Mouse (Mus musculus) G1E (cell line): ENCODE results near the gene Tmem175. TPM values are rescaled to one million over a fixed set of nuclear protein-coding genes. Genes with fewer than 3 reads are reported as not detected.

ENCODE experiments used
- ATAC-seq: 2 replicates; pipeline ENCODE4 v1.8.0; 2016; ENCODE audit warnings: mild to moderate bottlenecking; ENCODE audit not compliant: insufficient number of reproducible peaks, poor library complexity, low FRiP score, severe bottlenecking; ENCODE audit errors: extremely low read depth
- DNase-seq: peaks from one replicate; pipeline ENCODE4 v3.0.0; 2012; ENCODE audit warnings: low spot score
- H3K27me3 ChIP-seq: 2 replicates; pipeline ENCODE4 v1.6.1; 2012; ENCODE audit warnings: mild to moderate bottlenecking, low read length, inconsistent platforms; ENCODE audit not compliant: insufficient read depth
- H3K36me3 ChIP-seq: replicated peaks from 2 replicates; pipeline ENCODE3; 2012; ENCODE audit warnings: mild to moderate bottlenecking, inconsistent platforms
- H3K4me1 ChIP-seq: 2 replicates; pipeline ENCODE4 v1.6.1; 2012; ENCODE audit warnings: low read depth, low read length, inconsistent platforms, mixed read lengths; ENCODE audit not compliant: insufficient read depth
- H3K4me3 ChIP-seq: 2 replicates; pipeline ENCODE4 v1.5.1; 2012; ENCODE audit warnings: low read depth, mild to moderate bottlenecking, inconsistent platforms, low read length, moderate library complexity, mixed read lengths
- H3K9me3 ChIP-seq: replicated peaks from 2 replicates; pipeline ENCODE4 v1.6.1; 2012; ENCODE audit warnings: inconsistent platforms
- CTCF ChIP-seq: IDR thresholded peaks from 2 replicates; pipeline ENCODE4 v1.5.1; 2012; ENCODE audit warnings: low read depth, low read length, inconsistent platforms, mixed read lengths
- GATA1 ChIP-seq: IDR thresholded peaks from 2 replicates; pipeline ENCODE4 v1.6.1; 2012; ENCODE audit warnings: borderline replicate concordance, low read length, inconsistent platforms, mixed read lengths
- GATA2 ChIP-seq: IDR thresholded peaks from 2 replicates; pipeline ENCODE4 v1.6.1; 2012; ENCODE audit warnings: low read depth, low read length, inconsistent platforms, borderline replicate concordance
- POLR2AphosphoS5 ChIP-seq: IDR thresholded peaks from 2 replicates; pipeline ENCODE4 v1.6.1; 2012; ENCODE audit warnings: low read depth, low read length, inconsistent platforms; ENCODE audit not compliant: insufficient replicate concordance
- TAL1 ChIP-seq: conservative IDR thresholded peaks from 2 replicates; pipeline ENCODE4 v1.6.1; 2012; ENCODE audit warnings: low read depth, low read length, inconsistent platforms, mixed read lengths
- polyA plus RNA-seq: library from polyadenylated mRNA; stranded (reverse); fragments of >175 nt; gene quantifications from 2 replicates; pipeline ENCODE4 v1.2.3, GENCODE M21; 2012
- total RNA-seq, 2 experiments: library from RNA; stranded (forward) in 1 of 2; stranded (reverse) in 1 of 2; fragments of 200-1000 nt in 1 of 2; fragments of >200 nt in 1 of 2; fragmentation: Nextera tagmentation in 1 of 2; gene quantifications; 2 replicates each; pipeline ENCODE4 v1.2.3; 2014 to 2017

Gene Tmem175
- total and polyA plus RNA-seq, 3 experiments: 4.4 to 51.5 (median 22.9) TPM

DNA sequence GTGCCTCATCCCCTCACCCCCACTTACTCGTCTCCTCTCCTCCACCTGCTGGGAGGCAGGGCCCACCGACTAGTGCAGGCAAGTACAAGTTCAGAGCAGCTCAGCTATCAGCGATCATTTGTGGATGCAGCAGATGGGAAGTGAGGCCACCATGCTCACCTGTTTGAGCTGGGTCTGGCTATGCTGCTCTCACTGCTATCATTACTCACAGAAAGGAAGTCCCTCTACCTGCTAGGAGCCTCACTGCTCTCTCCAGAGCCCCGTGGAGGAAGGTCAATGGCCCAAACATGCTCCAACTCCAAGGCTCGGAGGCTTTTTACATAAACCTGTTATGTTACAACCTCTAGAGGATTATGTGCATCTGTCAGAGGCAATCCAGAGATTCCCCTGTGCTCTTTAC lies 27.8 kb downstream of the Tmem175 start:
- Histone ChIP-seq H3K4me1 (peaks cover 51% of the 10 kb centered on the region), H3K9me3 (no peaks in the 10 kb centered on the region), H3K27me3 (no peaks in the 10 kb centered on the region), H3K4me3 (no peak overlapping the region), H3K36me3 (peaks cover 71% of the 10 kb centered on the region)
- TF ChIP-seq TAL1 (no peak), CTCF (no peak)
- DNase-seq: no peak
- no peak for ATAC-seq

DNA sequence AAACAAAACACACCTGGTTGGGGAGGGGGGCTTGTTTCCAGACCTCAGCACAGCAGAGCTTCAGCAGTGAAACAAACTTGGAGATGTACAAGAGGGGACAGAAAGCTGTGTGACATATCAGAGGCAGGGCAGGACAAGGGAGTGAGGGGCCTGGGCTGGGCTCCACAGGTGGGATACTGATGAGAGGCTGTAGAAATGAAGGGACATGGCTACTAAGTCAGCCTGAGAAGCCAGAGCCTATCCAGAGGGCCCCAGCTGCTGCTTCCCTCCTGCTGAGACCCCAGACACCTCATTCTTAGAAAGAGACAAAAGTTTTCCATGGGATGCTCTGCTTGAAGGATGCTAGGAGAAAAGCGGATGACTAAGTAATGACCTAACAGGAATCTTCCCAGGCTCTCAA lies 29.0 kb downstream of the Tmem175 start:
- Histone ChIP-seq H3K27me3 (no peaks in the 10 kb centered on the region), H3K9me3 (no peaks in the 10 kb centered on the region), H3K4me1 (peaks cover 51% of the 10 kb centered on the region), H3K36me3 (peaks cover 59% of the 10 kb centered on the region), H3K4me3 (no peak overlapping the region)
- no peak for ATAC-seq
- TF ChIP-seq CTCF: no peak
- TF ChIP-seq GATA1: no peak
- TF ChIP-seq POLR2AphosphoS5: no peak
- no peak for TF ChIP-seq TAL1
- TF ChIP-seq GATA2: no peak
- DNase-seq: no peak

DNA sequence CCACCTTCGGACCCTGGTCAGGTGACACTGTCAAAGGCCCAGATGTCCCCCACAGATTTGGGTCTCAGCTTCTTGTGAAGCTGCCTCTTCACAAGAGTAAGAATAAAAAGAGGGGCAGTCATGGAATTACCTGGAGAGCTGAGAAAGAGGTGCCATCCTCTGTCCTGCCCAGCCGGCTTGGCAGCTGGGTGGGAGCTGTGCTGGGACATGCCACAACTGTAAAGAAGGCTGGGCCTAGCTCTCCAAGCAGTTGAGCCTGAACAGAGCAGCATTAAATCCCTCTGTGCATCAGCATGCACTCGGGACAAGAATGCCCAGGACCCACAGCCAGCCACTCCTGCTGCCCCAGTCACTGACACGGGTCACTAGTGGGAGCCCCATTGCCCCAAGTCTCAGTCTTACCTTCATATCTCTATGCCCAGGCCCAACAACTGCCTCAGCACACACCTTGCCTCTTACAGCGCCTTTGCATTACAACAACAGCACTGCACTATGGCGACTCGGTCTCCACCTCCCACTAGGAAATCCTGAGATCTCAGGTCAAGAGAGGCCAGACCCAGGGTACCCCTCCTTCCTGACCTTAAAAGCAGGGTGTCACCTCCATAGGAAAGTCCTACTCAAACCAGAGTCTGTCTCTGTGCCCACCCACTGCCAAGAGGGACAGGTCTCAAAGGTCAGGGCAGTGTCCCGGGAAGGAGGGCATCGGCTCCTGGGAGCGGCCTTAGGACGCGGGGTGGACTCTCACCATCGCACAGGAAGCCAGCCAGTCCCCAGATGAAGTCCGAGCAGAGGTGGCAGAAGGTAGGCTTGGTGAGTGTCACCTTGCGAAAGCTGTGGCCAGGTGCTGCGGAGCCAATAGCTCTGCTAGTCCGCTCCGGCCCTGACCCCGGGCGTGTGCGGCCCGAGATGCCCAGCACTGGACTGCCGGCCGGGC lies 30.4 kb downstream of the Tmem175 start, which contains the start of gene Idua:
Gene Idua (plus strand): TSS at position 634 of the 934 bp plus-strand sequence.
- Histone ChIP-seq H3K27me3 (no peaks in the 10 kb centered on the region), H3K36me3 (peaks cover 45% of the 10 kb centered on the region), H3K4me3 (peak within 1 kb of the TSS; percentile 96), H3K4me1 (peaks cover 51% of the 10 kb centered on the region), H3K9me3 (no peaks in the 10 kb centered on the region)
- ATAC-seq (peak; percentile 31; the same call in 1 of the 2 replicates), DNase-seq (no peak)
- TF ChIP-seq TAL1 (no peak), GATA1 (no peak), CTCF (no peak), GATA2 (no peak), POLR2AphosphoS5 (no peak)

GRCm38 (mm10) chr5:108660632-108661268 lies 31.2 kb downstream of the Tmem175 start:
- H3K27me3 ChIP-seq: no peaks in the 10 kb centered on the region
- peak; percentile 96 for ATAC-seq
- H3K4me1 ChIP-seq: peaks cover 45% of the 10 kb centered on the region
- peak overlapping the region; percentile 96 for H3K4me3 ChIP-seq
- no peaks in the 10 kb centered on the region for H3K9me3 ChIP-seq
- DNase-seq: peak; percentile 93
- peaks cover 38% of the 10 kb centered on the region for H3K36me3 ChIP-seq
- TF ChIP-seq POLR2AphosphoS5: no peak
- TF ChIP-seq GATA2: no peak
- no peak for TF ChIP-seq GATA1
- TF ChIP-seq CTCF: no peak
- no peak for TF ChIP-seq TAL1

- no peak for ATAC-seq
- Histone ChIP-seq H3K36me3 (peaks cover 18% of the 10 kb centered on the region), H3K4me1 (peaks cover 41% of the 10 kb centered on the region), H3K4me3 (no peak overlapping the region), H3K9me3 (no peaks in the 10 kb centered on the region), H3K27me3 (no peaks in the 10 kb centered on the region)
- no peak for DNase-seq
- no peak for TF ChIP-seq GATA1
- TF ChIP-seq CTCF: no peak
- no peak for TF ChIP-seq TAL1
These were observed 33.2 kb downstream of the Tmem175 start for GRCm38 (mm10) chr5:108662772-108663171.

DNA sequence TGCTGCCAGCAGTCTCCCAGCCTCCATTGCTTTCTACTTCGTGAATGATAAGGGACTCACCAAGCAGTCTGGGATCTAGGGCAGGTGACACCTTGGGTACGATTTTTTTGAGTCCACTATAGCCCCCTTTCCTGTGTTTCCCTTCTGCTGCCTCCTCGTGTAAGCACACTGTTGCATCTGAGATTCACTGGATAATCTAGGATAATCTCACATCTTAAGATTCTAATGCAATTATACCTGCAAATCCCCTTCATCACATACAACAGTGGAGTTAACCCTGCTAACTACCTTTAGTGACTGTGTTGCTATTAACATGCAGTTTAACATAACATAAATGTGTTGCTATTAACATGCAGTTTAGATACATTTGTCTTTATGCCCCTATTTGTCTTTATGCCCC lies 35.5 kb downstream of the Tmem175 start:
- peaks cover 43% of the 10 kb centered on the region for H3K4me1 ChIP-seq
- no peak for ATAC-seq
- H3K9me3 ChIP-seq: no peaks in the 10 kb centered on the region
- peaks cover 2% of the 10 kb centered on the region for H3K36me3 ChIP-seq
- no peak overlapping the region for H3K4me3 ChIP-seq
- no peak for DNase-seq
- H3K27me3 ChIP-seq: no peaks in the 10 kb centered on the region
- no peak for TF ChIP-seq POLR2AphosphoS5
- no peak for TF ChIP-seq TAL1
- TF ChIP-seq GATA2: no peak
- TF ChIP-seq GATA1: no peak
- no peak for TF ChIP-seq CTCF
